23 mouse cellular contexts compared by ENCODE assay signal in the genomic region with DNA sequence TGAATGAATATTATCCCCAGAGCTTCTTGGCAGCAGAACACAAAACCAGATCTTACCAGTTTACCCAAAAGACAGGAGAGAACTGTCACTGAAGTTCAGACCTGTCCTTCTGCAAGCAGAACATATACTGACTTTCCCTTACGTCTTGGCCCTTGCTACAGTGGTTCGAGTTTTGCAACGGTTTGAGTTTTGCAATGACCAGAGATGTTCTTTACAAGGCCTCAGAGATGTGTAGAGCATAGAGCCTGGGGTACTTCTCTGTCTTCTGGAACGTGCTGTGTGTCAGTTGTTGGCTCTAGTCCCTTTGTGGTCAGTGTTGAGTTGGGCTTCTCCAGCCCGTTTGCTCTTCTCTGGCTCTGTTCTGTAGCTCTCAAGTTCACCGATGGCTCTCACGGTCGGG. TPM values are rescaled to one million over a fixed set of nuclear protein-coding genes. Genes with fewer than 3 reads are reported as not detected.
"Had no signal": no experiment of that assay in that cellular context is flagged by ENCODE, and none has a peak within 500 bp of the region (broad histone marks: within the 10 kb centered on the region; RNA-seq: fewer than 3 reads in every experiment).

No protein-coding gene starts in this region.

- H3K27ac ChIP-seq: kidney, embryonic 15.5 days; left cerebral cortex, adult 2 months; limb, embryonic 12.5 days; limb, embryonic 15.5 days; liver, embryonic 14.5 days; macrophage; neural tube, embryonic 13.5 days had no signal

- H3K27me3 ChIP-seq: kidney, embryonic 15.5 days; limb, embryonic 12.5 days; limb, embryonic 15.5 days; neural tube, embryonic 13.5 days had no signal

- H3K9ac ChIP-seq: kidney, embryonic 15.5 days; limb, embryonic 12.5 days; limb, embryonic 15.5 days; liver, embryonic 14.5 days; liver, postnatal 0 days; lung, embryonic 14.5 days; neural tube, embryonic 13.5 days had no signal

- H3K4me1 ChIP-seq: kidney, embryonic 15.5 days; limb, embryonic 12.5 days; limb, embryonic 15.5 days had no signal

- ATAC-seq: liver, postnatal 0 days; lung, postnatal 0 days; midbrain, embryonic 16.5 days had no signal

- H3K9me3 ChIP-seq: kidney, embryonic 15.5 days; limb, embryonic 12.5 days; limb, embryonic 15.5 days; neural tube, embryonic 13.5 days had no signal

- H3K4me3 ChIP-seq: kidney, embryonic 15.5 days; left cerebral cortex, adult 2 months; limb, embryonic 12.5 days; limb, embryonic 15.5 days; myocyte; neural tube, embryonic 13.5 days had no signal

- H3K36me3 ChIP-seq: kidney, embryonic 15.5 days; limb, embryonic 15.5 days had no signal

- H3K4me2 ChIP-seq: kidney, embryonic 15.5 days; limb, embryonic 12.5 days; limb, embryonic 15.5 days; liver, embryonic 11.5 days; lung, embryonic 14.5 days; midbrain, embryonic 11.5 days; neural tube, embryonic 13.5 days had no signal

- DNase-seq: kidney, adult 8-10 months; kidney, postnatal 10 days; kidney, postnatal 36 days; layer of hippocampus, postnatal 36 days; left cerebral cortex, postnatal 4 days; liver, postnatal 0 days; lung, embryonic 14.5 days; retina, postnatal 1 day; thymus, adult 18-20 months; thymus, postnatal 14 days; thymus, postnatal 4 days had no signal

RNA-seq across cellular contexts. Expression of a gene that starts 40.9 kb away (rescaled TPM):
- polyA plus RNA-seq: myocyte had no signal
